Mouse (Mus musculus): Measurements from ENCODE around the gene Wars2.

DNA sequence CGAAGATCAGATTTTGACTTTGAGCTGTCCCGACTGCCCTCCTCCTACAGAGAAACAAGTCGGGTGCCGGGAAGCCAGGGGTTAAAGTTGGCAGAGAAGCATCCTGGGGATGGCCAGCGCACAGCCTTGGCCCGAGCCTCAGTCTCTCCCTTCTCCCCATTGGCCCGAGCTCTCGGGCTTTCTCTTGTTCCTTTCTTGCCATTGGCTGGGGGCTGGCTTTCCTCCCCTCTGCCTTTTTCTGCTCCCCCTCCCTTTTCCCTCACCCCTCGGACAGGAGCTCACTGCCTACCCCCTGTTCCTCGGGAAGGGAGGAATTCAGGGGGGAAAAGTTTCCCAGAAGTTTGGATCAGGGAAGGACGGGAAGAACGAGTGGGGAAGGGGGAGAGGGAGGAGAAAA lies 112.2 kb downstream of the Wars2 start:
- TF ChIP-seq CTCF (IDR thresholded peaks at IDR 0.05; ENCODE audit: extremely low read depth, insufficient read length, insufficient replicate concordance, low read depth, low read length) (no peak), POLR2A (IDR thresholded peaks at IDR 0.05; ENCODE audit: low read depth, low read length) (no peak)
